Mouse (Mus musculus) embryonic stem cell, embryonic (primary cell): ENCODE data around the gene Ippk.

ENCODE experiments used
- CTCF ChIA-PET, 4 experiments: fragments of 300-600 bp in 2 of 4; fragments of 350-600 bp in 2 of 4; sonication (Branson Sonifier 250); formaldehyde crosslinking; loops; one replicate each; lab custom pipeline; 2022; ENCODE audit warnings: inconsistent platforms in 2 of 4; lab: Charles Lee
- POLR2A ChIA-PET, 4 experiments: fragments of 300-600 bp in 2 of 4; fragments of 350-600 bp in 2 of 4; sonication (Branson Sonifier 250); formaldehyde crosslinking; loops; one replicate each; lab custom pipeline; 2022; ENCODE audit warnings: antibody characterized with exemption in 4 of 4, inconsistent platforms in 1 of 4; lab: Charles Lee

Ippk gene

GRCm38 (mm10) chr13:49420754-49421605 lies at the start of gene Ippk:
Ippk (plus strand) TSS chr13:49421249.
- POLR2A ChIA-PET = interaction anchor here in 3 of 4 experiments (0.6 to 2.7 kb wide), 30 partner anchors 9 to 261 kb away, joined by 3 to 23 read pairs (median 4); partner anchors contain the start of genes Bicd2 (in 3 of the 3), Cenpp (in 2 of the 3), Iars (in 2 of the 3) and Nol8 (in 2 of the 3)
- CTCF ChIA-PET = interaction anchor here in 2 of 4 experiments (0.6 to 0.9 kb wide), 3 partner anchors 28 to 1641 kb away, joined by 3 to 4 read pairs (median 3); no protein-coding TSS in a partner anchor

GRCm38 (mm10) chr13:49371428-49371899 lies 49.6 kb upstream of the Ippk start:
- CTCF ChIA-PET = interaction anchor here in 1 of 4 experiments (0.8 kb wide), 1 partner anchor 9 kb away, joined by 3 read pairs; no protein-coding TSS in a partner anchor

GRCm38 (mm10) chr13:49372370-49373060 lies 48.5 kb upstream of the Ippk start:
- ChIA-PET POLR2A (interaction anchor here in 2 of 4 experiments (0.6 to 1.4 kb wide), 4 partner anchors 10 to 308 kb away, joined by 3 to 11 read pairs (median 6); partner anchors contain the start of gene Bicd2 (in 1 of the 2)), CTCF (no interaction called here)

More at GRCm38 (mm10) chr13:49371428-49371899, 49.6 kb upstream of the Ippk start:
- POLR2A ChIA-PET = interaction anchor here in 2 of 4 experiments (0.8 to 2.4 kb wide), 5 partner anchors 9 to 134 kb away, joined by 3 to 18 read pairs (median 3); partner anchors contain the start of gene Bicd2 (in 1 of the 2)

- ChIA-PET CTCF (no interaction called here), POLR2A (interaction anchor here in 2 of 4 experiments (1.3 to 1.6 kb wide), 3 partner anchors 10 to 17 kb away, joined by 3 to 5 read pairs (median 5); no protein-coding TSS in a partner anchor)
Measured at GRCm38 (mm10) chr13:49374304-49374703, 46.7 kb upstream of the Ippk start.

- CTCF ChIA-PET = no interaction called here
- POLR2A ChIA-PET = interaction anchor here in 2 of 4 experiments (1.3 to 1.6 kb wide), 6 partner anchors 8 to 17 kb away, joined by 3 to 5 read pairs (median 4); no protein-coding TSS in a partner anchor
Measured at GRCm38 (mm10) chr13:49374730-49375129, 46.3 kb upstream of the Ippk start.

GRCm38 (mm10) chr13:49377608-49378007 lies 43.4 kb upstream of the Ippk start:
- ChIA-PET POLR2A (interaction anchor here in 2 of 4 experiments (0.6 to 2.4 kb wide), 4 partner anchors 15 to 48 kb away, joined by 3 to 7 read pairs (median 4); partner anchors contain the start of gene Bicd2 (in 2 of the 2)), CTCF (no interaction called here)

GRCm38 (mm10) chr13:49379301-49379700 lies 41.7 kb upstream of the Ippk start:
- ChIA-PET POLR2A (interaction anchor here in 3 of 4 experiments (0.6 to 2.4 kb wide), 7 partner anchors 15 to 141 kb away, joined by 3 to 7 read pairs (median 3); partner anchors contain the start of gene Bicd2 (in 1 of the 3)), CTCF (interaction anchor here in 3 of 4 experiments (1.1 to 5.6 kb wide), 6 partner anchors 11 to 53 kb away, joined by 3 to 25 read pairs (median 4); partner anchors contain the start of gene Bicd2 (in 1 of the 3))

- ChIA-PET POLR2A (interaction anchor here in 2 of 4 experiments (0.9 to 4.5 kb wide), 7 partner anchors 10 to 40 kb away, joined by 3 to 23 read pairs (median 3); partner anchors contain the start of gene Bicd2 (in 2 of the 2)), CTCF (interaction anchor here (0.5 to 5.6 kb wide), 33 partner anchors 10 to 756 kb away, joined by 3 to 25 read pairs (median 4); partner anchors contain the start of genes Bicd2 (in 2 of the 4) and Ptpdc1 (in 1 of the 4))
Measured at GRCm38 (mm10) chr13:49381230-49381629, 39.8 kb upstream of the Ippk start.

- ChIA-PET CTCF (interaction anchor here in 3 of 4 experiments (0.5 to 5.6 kb wide), 9 partner anchors 9 to 190 kb away, joined by 3 to 25 read pairs (median 4); no protein-coding TSS in a partner anchor), POLR2A (interaction anchor here in 3 of 4 experiments (0.6 to 4.5 kb wide), 4 partner anchors 9 to 42 kb away, joined by 3 to 23 read pairs (median 5); partner anchors contain the start of gene Bicd2 (in 1 of the 3))
Measured at GRCm38 (mm10) chr13:49382997-49383396, 38.1 kb upstream of the Ippk start.

GRCm38 (mm10) chr13:49384751-49385463 lies 36.1 kb upstream of the Ippk start:
- ChIA-PET CTCF (interaction anchor here in 2 of 4 experiments (0.6 to 1.5 kb wide), 2 partner anchors 45 to 65 kb away, joined by 3 read pairs; partner anchors contain the start of gene Fgd3 (in 1 of the 2)), POLR2A (interaction anchor here in 2 of 4 experiments (0.6 to 1.7 kb wide), 9 partner anchors 10 to 267 kb away, joined by 3 to 4 read pairs (median 3); partner anchors contain the start of gene Ippk (in 1 of the 2))

GRCm38 (mm10) chr13:49391374-49391773 lies 29.7 kb upstream of the Ippk start:
- CTCF ChIA-PET = interaction anchor here (0.6 to 1.7 kb wide), 17 partner anchors 9 to 339 kb away, joined by 3 to 12 read pairs (median 4); partner anchors contain the start of gene Bicd2 (in 1 of the 4)
- POLR2A ChIA-PET = interaction anchor here in 2 of 4 experiments (0.9 to 2.3 kb wide), 3 partner anchors 16 to 52 kb away, joined by 4 to 6 read pairs (median 5); no protein-coding TSS in a partner anchor

- POLR2A ChIA-PET = no interaction called here
- CTCF ChIA-PET = no interaction called here
Measured at GRCm38 (mm10) chr13:49393579-49393978, 27.5 kb upstream of the Ippk start.

- ChIA-PET CTCF (interaction anchor here in 2 of 4 experiments (0.7 to 1.2 kb wide), 3 partner anchors 12 to 173 kb away, joined by 3 to 5 read pairs (median 3); no protein-coding TSS in a partner anchor), POLR2A (interaction anchor here in 2 of 4 experiments (0.9 to 1.4 kb wide), 2 partner anchors 10 to 33 kb away, joined by 3 read pairs; no protein-coding TSS in a partner anchor)
Measured at GRCm38 (mm10) chr13:49394886-49395447, 26.1 kb upstream of the Ippk start.

GRCm38 (mm10) chr13:49396798-49397197 lies 24.3 kb upstream of the Ippk start:
- POLR2A ChIA-PET = interaction anchor here in 3 of 4 experiments (0.7 to 2.5 kb wide), 9 partner anchors 11 to 256 kb away, joined by 3 to 10 read pairs (median 4); partner anchors contain the start of genes Bicd2 (in 1 of the 3), Cenpp (in 1 of the 3), Ippk (in 1 of the 3) and Nol8 (in 1 of the 3)
- CTCF ChIA-PET = interaction anchor here in 1 of 4 experiments (0.7 kb wide), 1 partner anchor 105 kb away, joined by 3 read pairs; no protein-coding TSS in a partner anchor

GRCm38 (mm10) chr13:49398191-49398590 lies 22.9 kb upstream of the Ippk start:
- ChIA-PET CTCF (interaction anchor here in 1 of 4 experiments (0.9 kb wide), 1 partner anchor 17 kb away, joined by 3 read pairs; no protein-coding TSS in a partner anchor), POLR2A (interaction anchor here (0.6 to 2.5 kb wide), 7 partner anchors 9 to 666 kb away, joined by 3 to 10 read pairs (median 5); partner anchors contain the start of gene Ippk (in 1 of the 4))
